Mouse (Mus musculus) megakaryocyte, embryonic 14.5 days (primary cell): ENCODE measurements around the gene Idua.

Experiments used
- FLI1 ChIP-seq: IDR thresholded peaks from 2 replicates; pipeline ENCODE4 v1.6.1; 2012; ENCODE audit warnings: low read length, inconsistent platforms, mixed read lengths
- GATA1 ChIP-seq: IDR thresholded peaks from 3 replicates; pipeline ENCODE4 v1.6.1; 2012; ENCODE audit warnings: mixed read lengths, low read length, inconsistent platforms, borderline replicate concordance

GRCm38 (mm10) chr5:108659698-108660631 is at the start of gene Idua:
- TF ChIP-seq GATA1 (no peak), FLI1 (no peak)
